Mouse (Mus musculus) kidney, adult 9 months (tissue): ENCODE measurements around the gene Ncdn.

Experiments
- DNase-seq: peaks from one replicate; pipeline ENCODE4 v3.0.0; 2022

The Ncdn gene

DNA sequence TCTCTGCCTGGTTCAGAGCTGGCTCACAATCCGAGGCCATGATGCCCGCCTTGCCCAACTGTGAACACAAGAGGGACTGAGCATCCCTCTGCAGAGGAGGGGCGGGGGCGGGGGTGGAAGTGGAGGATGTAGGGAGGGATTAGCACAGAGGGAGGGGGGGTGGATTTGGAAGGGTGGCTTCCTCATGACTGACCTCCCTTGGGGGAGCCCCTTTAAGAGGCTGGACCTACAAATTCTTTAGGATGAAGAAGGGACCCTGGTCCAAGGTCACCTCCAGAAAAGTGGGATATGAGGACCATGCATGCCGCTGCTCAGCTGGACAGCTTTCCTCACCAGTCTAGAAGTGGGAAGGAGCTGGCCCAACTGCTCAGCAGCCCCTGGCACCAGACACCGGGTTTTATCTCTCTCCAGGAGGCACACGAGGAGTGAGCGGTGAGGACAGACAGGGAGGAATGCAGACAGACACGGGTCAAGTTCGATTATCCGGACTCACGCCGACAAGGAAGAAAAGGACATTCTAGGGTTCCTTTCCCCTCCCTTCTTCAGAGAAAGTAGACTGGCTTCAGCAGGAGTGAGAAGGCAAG lies 1.1 kb downstream of the Ncdn start:
- DNase-seq: no peak

- DNase-seq: no peak
Observed at GRCm38 (mm10) chr4:126751556-126752023, 1.6 kb downstream of the Ncdn start.

DNA sequence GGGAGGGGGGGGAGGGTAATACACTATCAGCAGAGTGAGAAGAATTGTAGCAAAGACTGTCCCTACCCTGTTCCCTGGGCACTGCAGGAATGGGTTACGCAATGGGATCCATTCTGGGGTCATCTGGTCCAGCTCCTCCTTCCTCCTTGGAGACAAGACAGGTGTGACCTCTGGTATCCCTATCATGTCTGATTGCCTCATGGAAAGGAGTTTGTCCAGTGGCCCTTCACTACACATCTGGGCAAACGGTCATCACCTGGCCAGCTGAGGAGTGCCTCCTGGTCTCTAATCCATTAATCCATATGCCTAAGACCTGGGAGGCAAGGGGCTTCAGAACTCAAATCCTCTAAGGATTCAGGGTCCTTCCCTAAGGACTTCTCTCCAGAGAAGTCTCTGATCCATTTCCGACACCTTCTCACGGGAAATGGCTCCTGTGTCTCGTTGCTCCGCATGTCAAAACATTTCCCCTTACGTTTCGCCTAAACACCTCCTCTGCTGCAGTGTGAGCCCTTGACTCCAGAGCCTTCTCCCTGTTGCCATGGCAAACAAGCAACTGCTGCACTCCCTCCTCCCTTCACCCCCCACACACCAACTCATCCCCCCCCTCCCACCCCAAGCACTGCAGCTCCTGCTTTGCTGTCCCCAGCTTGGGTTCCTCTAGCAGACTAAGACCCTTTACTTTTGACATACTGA lies 2.2 kb downstream of the Ncdn start:
- no peak for DNase-seq

- no peak for DNase-seq
Observed at GRCm38 (mm10) chr4:126750046-126750683, 3.1 kb downstream of the Ncdn start.

- no peak for DNase-seq
Observed at GRCm38 (mm10) chr4:126749553-126749952, 3.7 kb downstream of the Ncdn start.

DNA sequence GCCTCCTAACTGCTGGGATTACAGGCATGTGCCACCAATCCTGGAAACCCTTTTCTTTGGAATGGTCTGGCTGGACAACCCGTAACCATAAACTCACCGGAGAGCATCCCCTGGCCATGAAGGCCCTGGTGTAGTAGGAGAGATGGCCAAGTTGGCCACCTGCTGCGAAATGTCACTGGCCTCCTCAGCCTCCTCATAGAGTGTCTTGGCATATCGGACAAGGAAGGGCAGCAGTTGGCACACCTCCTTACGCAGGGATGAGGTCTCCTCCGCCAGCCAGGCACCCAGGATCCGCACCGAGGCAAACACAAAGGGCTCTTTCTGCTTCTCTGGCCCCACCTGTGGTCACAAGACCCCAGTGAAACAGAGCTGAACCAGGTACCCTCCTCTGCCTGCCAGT lies 4.9 kb downstream of the Ncdn start:
- no peak for DNase-seq

GRCm38 (mm10) chr4:126746194-126746840 lies 6.9 kb downstream of the Ncdn start:
- no peak for DNase-seq

DNA sequence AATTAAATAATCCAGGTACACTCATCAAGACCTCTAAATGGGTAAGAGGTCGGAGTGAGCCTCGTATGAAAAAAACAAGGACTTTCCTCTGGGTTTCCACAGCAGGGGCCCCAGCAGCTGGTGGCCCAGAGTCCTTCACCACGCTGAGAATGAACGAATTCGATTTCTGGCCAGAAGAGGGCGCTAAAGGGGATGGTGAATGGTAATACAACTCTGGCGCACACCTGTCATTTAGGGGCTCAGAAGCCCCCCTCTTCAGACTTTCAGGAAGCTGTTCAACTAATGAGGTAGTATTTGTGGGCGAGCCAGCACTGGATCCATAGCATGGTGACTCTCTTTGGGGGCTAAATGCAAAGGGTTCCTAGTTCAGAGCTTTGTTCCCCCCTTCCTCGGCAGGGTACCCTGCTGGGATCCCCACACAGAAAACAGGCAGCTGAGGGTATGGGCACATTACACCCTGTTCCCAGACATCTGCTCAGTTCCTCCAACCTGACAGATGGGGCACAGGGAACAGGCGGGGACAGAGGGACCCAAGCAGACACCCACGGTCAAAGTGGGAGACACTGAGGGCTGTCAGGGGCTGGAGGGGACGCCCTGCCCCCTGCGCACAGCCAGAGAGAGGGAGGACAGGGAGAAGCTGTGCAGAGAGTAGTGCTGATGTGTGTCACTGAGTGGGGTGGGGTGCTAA lies 7.6 kb downstream of the Ncdn start:
- peak; percentile 55 for DNase-seq

- DNase-seq: no peak
Observed at GRCm38 (mm10) chr4:126744831-126745230, 8.4 kb downstream of the Ncdn start.

- no peak for DNase-seq
Observed at GRCm38 (mm10) chr4:126743713-126744112, 9.5 kb downstream of the Ncdn start.

DNA sequence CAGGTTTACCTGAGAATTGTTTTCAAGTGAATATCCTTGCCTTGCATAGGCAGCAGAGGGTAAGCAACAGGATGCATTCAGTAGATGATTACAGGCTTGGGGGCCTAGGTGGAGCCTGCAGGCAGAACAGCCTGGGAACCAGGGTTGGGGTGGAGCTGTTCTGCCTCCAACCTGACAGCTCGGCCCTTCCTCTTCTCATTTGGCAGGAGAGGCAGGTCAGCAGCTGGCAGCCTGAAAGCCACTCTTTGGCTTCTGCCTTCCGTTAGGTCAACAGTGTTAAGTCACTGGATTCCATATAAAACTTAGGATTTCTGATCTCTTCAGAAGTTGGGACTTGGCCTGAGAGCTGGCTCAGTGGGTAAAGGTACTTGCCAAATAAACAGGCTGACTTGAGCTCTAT lies 10.3 kb downstream of the Ncdn start:
- DNase-seq: no peak

DNA sequence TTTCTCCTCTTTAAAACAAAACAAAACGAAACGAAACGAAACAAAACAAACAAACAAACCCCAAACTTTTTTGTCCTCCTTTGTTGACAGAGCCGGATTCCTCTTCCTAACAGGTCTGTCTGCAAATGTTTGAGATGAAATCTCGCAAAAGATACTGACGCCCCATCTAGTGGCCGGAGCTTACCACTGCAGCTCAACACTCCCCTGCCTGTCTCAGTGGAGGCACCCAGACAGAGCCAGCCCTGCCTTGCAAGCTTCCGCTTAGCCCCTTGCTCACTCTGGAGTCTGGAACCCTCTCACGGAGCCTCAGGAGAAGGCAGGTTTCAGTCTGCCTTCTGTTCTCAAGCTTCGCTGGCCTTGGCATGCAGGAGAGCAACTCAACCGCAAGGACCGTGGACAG lies 11.8 kb downstream of the Ncdn start:
- DNase-seq: peak; percentile 83

GRCm38 (mm10) chr4:126739966-126740676 lies 13.1 kb downstream of the Ncdn start:
- no peak for DNase-seq

GRCm38 (mm10) chr4:126736001-126736414 lies 17.2 kb downstream of the Ncdn start, which contains the start of gene Tfap2e:
Tfap2e (minus strand) TSS chr4:126736240.
- no peak for DNase-seq

DNA sequence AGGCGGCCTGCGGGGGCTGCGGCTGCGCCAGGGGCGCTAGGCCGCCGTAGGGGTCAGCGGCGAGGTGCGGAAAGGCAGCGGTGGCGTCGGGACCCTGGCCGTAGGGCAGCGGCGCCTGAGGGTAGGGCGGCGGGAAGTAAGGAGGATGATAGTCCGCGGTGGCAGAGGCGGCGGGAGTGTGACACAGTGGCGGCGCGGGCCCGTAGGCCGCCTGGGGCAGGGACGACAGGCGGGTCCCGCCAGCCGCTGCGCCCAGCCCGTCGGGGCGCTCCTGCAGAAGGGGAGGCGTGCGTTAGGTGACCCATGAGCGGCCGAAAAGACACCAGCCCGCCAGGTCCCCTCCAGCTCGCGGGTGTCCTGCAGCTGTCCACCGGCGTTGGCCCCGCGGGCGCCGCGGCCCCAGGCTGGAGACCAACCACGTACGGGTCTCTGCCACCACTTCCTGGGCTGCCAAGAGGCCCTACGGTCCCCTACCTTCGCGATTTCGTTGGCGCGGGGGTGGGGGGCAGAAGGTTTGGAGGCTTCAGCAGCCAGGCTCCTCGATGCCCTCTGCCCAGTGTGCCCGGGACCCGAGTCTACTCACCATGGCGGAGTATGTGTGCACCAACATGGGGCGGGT lies 17.7 kb downstream of the Ncdn start:
- no peak for DNase-seq

GRCm38 (mm10) chr4:126734700-126735381 lies 18.4 kb downstream of the Ncdn start:
- no peak for DNase-seq

DNA sequence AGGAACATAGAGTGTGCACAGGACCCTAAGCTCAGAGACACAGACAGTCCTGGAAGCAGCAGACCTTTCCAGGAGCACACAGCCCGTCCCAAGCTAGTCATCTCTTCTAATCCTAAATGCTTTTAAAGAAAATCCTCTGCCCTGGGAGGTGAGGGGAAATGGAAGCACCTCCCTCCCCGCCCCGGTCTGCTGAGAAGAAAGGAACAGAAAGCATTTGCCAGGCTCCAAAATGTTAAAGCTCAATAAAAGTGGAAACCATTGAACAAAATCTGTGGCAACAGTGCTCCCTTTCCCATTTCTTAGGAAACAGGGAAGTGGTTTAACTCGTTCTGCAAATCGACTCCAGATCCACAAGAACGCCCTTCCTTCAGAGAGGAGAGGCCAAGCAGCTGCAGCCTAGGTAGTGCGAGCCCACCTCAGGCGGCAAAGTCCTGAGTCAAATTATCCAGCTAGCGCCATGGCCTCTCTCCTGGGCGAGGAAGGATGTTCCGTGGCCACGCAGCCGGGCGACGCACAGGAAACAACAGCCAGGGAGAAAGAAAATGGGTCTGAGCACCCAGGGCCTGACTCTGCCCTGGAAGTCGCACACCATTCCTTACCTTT lies 19.1 kb downstream of the Ncdn start:
- DNase-seq: no peak

DNA sequence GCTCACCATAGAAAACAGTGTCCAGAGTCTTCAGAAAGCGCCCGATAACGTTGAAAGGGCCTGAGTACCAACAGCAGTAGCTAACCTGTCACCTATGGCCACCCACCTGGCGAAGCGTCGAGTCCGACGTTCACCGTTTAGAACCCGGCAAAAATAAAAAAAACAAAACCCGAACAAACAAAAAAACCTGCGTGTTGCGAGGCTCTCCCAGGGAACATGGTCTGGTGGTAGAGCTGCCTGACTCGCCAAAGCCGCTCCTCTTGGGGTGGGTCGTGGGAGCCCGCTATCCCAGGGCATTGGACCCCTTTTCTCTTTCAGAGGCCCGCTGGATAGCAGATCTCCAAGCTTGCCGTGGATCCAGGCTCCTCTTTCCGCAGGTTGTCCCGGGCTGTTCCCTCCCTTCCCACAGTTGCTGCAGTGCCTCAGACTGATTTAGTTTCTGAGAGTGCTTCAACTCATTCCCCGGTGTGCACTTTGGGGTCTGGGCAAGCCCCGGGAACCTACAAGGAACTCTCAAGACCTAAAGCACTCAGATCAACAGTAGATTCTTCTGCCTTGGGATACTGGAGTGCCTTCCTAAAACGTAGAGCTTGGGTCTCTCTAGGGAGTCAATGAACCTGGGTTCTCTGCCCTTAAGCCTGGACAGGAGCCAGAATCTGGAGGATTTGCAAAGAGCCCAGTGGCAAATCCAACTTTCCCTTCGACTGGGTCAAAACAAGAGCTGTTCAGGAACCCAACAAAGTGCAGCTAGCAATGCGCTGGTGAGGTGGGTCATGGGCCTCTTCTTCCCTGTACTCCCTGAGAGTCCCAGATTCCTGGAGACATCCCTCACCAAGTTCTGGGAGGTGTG lies 20.5 kb downstream of the Ncdn start:
- peak; percentile 28 for DNase-seq

DNA sequence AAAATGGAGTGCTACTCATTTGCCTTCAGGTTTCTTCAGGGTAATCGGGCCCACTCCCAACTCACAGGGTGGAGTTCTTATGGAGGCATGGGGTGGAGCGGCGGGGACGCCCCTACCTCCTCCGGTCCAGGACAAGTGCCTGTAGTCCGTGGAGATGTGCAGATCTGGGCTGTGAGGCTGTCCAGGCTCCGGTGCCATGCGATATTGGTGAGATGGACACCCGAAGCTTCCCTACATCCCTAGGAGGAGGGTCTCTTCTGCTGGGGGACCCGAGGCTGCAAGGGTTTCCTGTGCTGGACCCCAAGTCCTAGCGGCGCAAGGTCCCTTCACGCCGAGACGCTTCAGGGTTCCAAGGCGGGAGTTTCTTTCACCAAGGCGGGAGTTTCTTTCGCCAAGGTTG lies 21.1 kb downstream of the Ncdn start:
- DNase-seq: no peak

- no peak for DNase-seq
Observed at GRCm38 (mm10) chr4:126707439-126707826, 45.8 kb downstream of the Ncdn start.
